Mouse (Mus musculus) lung, embryonic 16.5 days (tissue): ENCODE results near the gene Mnat1. TPM values are rescaled to one million over a fixed set of nuclear protein-coding genes. Genes with fewer than 3 reads are reported as not detected.

Experiments used
- ATAC-seq: fragments of 200-750 bp; cut with Nextera tagmentation; 2 replicates; pipeline ENCODE4 v1.8.0; 2017; ENCODE audit warnings: low read depth, mild to moderate bottlenecking, moderate library complexity
- H3K27ac ChIP-seq: fragments of 300-500 bp; sonication (generic); 2 replicates; pipeline ENCODE4 v1.5.1; 2014; ENCODE audit warnings: mild to moderate bottlenecking, control low read depth, low read length
- H3K27me3 ChIP-seq: fragments of 300-500 bp; sonication (generic); 2 replicates; pipeline ENCODE4 v1.6.1; 2014; ENCODE audit warnings: low read depth, low read length, mixed read lengths; ENCODE audit not compliant: control insufficient read depth, insufficient read depth
- H3K36me3 ChIP-seq: fragments of 300-500 bp; sonication (generic); 2 replicates; pipeline ENCODE4 v1.6.1; 2014; ENCODE audit warnings: low read length; ENCODE audit not compliant: control insufficient read depth, insufficient read depth
- H3K4me1 ChIP-seq: fragments of 300-500 bp; sonication (generic); replicated peaks from 2 replicates; pipeline ENCODE4 v1.6.1; 2014; ENCODE audit warnings: low read length, mixed read lengths; ENCODE audit not compliant: control insufficient read depth, insufficient read depth
- H3K4me2 ChIP-seq: fragments of 300-500 bp; sonication (generic); 2 replicates; pipeline ENCODE4 v1.6.1; 2014; ENCODE audit warnings: low read depth, low read length, control low read depth
- H3K4me3 ChIP-seq: fragments of 300-500 bp; sonication (generic); 2 replicates; pipeline ENCODE4 v1.5.1; 2014; ENCODE audit warnings: mild to moderate bottlenecking, low read length, control low read depth
- H3K9ac ChIP-seq: fragments of 300-500 bp; sonication (generic); 2 replicates; pipeline ENCODE4 v1.6.1; 2014; ENCODE audit warnings: low read length, control low read depth
- H3K9me3 ChIP-seq: fragments of 300-500 bp; sonication (generic); 2 replicates; pipeline ENCODE4 v1.6.1; 2016; ENCODE audit warnings: low read length; ENCODE audit not compliant: control insufficient read depth
- WGBS: fragments of 180-500 bp; shearing (Covaris S2); extraction: QIAGEN DNeasy Blood & Tissue Kit; methylation state at CpG from one replicate; pipeline ENCODE4 v1.1.7; 2014; 5-methylcytosine and 5-hydroxymethylcytosine counted together
- polyA plus RNA-seq: library from polyadenylated mRNA; unstranded; fragments of >200 nt; fragmentation: Nextera tagmentation; extraction: Ambion mirVana; gene quantifications from 2 replicates; pipeline ENCODE4 v1.2.1, GENCODE M21; 2015

The Mnat1 gene
- polyA plus RNA-seq, 1 experiment from 2014 or later, result 28.3 TPM

DNA sequence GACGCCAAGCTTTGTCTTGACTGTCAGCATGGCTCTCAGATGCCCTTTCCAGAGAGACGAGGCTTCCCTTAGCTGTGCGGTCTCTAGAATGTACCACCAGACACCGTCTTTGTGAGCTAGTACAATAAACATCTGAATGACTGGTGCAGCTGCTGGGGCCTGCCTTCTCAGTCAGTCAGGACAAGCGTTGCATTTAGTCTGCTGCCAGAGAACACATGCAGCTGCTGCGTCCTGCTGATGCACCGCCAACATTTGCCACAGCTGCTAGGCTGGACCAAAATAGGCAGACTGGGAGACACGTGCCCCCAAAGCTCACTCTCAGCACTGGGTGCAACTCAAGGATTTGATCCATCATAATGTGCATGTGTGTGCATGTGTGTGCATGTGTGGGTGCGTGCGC, 118.4 kb downstream of the Mnat1 start:
- no peak overlapping the region for H3K4me3 ChIP-seq

GRCm38 (mm10) chr12:73245687-73246086, 122.2 kb downstream of the Mnat1 start:
- Histone ChIP-seq H3K9ac (no peak overlapping the region), H3K27ac (no peak overlapping the region), H3K9me3 (no peaks in the 10 kb centered on the region), H3K4me3 (no peak overlapping the region), H3K4me2 (no peak overlapping the region), H3K4me1 (0 out of 2 replicates have a peak, but pooled peaks cover 4% of the 10 kb centered on the region), H3K36me3 (no peaks in the 10 kb centered on the region), H3K27me3 (no peaks in the 10 kb centered on the region)
- 49% methylated on average over 5 of the region's 5 CpGs for WGBS
- ATAC-seq, result no peak

More for the DNA sequence above, 118.4 kb downstream of the Mnat1 start:
- no peaks in the 10 kb centered on the region for H3K9me3 ChIP-seq
- no peaks in the 10 kb centered on the region for H3K27me3 ChIP-seq
- H3K4me1 ChIP-seq, result 0 out of 2 replicates have a peak, but pooled peaks cover 4% of the 10 kb centered on the region
- no peak overlapping the region for H3K4me2 ChIP-seq
- H3K27ac ChIP-seq, result peak overlapping the region; percentile 59; the same call in 1 of the 2 replicates
- WGBS, result 60% methylated on average over 10 of the region's 10 CpGs
- no peaks in the 10 kb centered on the region for H3K36me3 ChIP-seq
- no peak overlapping the region for H3K9ac ChIP-seq
- peak; percentile 79 for ATAC-seq

DNA sequence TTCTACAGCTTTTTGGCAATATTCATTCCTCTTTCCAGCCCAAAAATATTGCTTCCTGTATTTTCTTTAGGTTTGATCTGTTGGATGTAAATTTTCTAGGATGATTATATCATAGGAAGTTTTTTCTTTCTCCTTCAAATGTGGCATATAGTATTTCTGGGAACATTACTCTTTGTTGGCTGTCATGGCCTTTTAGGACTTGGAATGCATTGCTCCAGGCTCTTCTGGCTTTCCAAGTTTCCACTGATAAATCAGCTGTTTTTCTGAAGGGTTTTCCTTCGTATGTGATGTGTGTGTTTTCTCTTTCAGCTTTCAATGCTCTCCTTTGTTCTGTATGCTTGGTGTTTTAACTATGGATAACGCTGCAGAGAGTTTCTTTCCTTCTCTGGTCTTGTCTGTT, 131.5 kb downstream of the Mnat1 start:
- 61% methylated on average over 2 of the region's 2 CpGs for WGBS
- H3K9ac ChIP-seq, result no peak overlapping the region
- no peak for ATAC-seq
- H3K27ac ChIP-seq, result no peak overlapping the region
- H3K4me2 ChIP-seq, result no peak overlapping the region
- H3K9me3 ChIP-seq, result no peaks in the 10 kb centered on the region
- H3K36me3 ChIP-seq, result no peaks in the 10 kb centered on the region
- no peaks in the 10 kb centered on the region for H3K27me3 ChIP-seq
- no peaks in the 10 kb centered on the region for H3K4me1 ChIP-seq
- no peak overlapping the region for H3K4me3 ChIP-seq

DNA sequence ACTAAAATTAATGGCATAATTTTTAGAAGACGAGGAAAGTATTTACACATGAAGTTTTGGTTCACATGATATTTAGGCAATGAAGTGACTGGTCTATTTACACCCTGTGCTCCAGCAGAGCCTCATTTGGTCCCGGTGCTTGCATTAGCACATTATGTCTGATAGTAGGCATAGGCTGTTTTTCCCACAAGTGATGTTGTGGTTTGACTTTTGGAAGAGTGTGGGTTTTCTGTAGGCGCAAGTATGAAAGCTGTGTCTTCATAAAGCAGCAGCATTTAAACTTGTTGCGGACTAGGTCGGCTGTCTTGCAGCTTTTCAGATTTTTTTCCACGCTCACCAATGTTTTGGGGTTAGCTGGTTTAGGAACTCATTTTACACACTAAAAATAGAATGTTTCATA, 135.8 kb downstream of the Mnat1 start:
- H3K4me2 ChIP-seq, result no peak overlapping the region
- no peak overlapping the region for H3K9ac ChIP-seq
- H3K4me1 ChIP-seq, result no peaks in the 10 kb centered on the region
- ATAC-seq, result no peak
- no peak overlapping the region for H3K27ac ChIP-seq
- H3K9me3 ChIP-seq, result no peaks in the 10 kb centered on the region
- WGBS, result 91% methylated on average over 6 of the region's 6 CpGs
- H3K4me3 ChIP-seq, result no peak overlapping the region
- H3K36me3 ChIP-seq, result no peaks in the 10 kb centered on the region
- H3K27me3 ChIP-seq, result no peaks in the 10 kb centered on the region

DNA sequence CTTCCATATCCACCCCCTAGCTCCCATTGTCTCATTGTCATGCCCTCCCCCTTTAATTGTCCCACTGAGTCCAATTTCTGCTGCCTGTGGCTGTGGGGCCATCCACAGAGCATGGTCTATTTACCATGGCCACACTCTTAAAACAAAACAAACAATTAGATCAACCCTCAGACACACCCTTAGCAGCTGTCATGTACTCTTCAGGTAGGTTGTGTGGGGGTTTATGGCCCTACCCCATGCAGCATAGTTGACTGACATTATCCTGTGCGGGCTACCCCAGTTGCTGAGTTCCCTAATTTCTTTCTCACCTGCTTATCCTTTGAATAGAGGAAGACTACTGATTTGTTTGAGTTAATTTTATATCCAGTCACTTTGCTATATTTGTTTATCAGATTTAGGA, 136.8 kb downstream of the Mnat1 start:
- ATAC-seq, result no peak
- H3K27me3 ChIP-seq, result no peaks in the 10 kb centered on the region
- no peaks in the 10 kb centered on the region for H3K9me3 ChIP-seq
- 93% methylated on average over 1 of the region's 1 CpGs for whole genome bisulfite sequencing
- no peaks in the 10 kb centered on the region for H3K36me3 ChIP-seq
- H3K27ac ChIP-seq, result no peak overlapping the region
- H3K4me2 ChIP-seq, result no peak overlapping the region
- H3K4me3 ChIP-seq, result no peak overlapping the region
- H3K9ac ChIP-seq, result no peak overlapping the region
- H3K4me1 ChIP-seq, result no peaks in the 10 kb centered on the region

- no peaks in the 10 kb centered on the region for H3K9me3 ChIP-seq
- H3K4me3 ChIP-seq, result no peak overlapping the region
- H3K9ac ChIP-seq, result no peak overlapping the region
- 0 out of 2 replicates have a peak, but pooled peaks have one; percentile 45 for ATAC-seq
- WGBS, result 67% methylated on average over 3 of the region's 3 CpGs
- H3K36me3 ChIP-seq, result no peaks in the 10 kb centered on the region
- no peak overlapping the region for H3K4me2 ChIP-seq
- H3K27ac ChIP-seq, result no peak overlapping the region
- no peaks in the 10 kb centered on the region for H3K4me1 ChIP-seq
- no peaks in the 10 kb centered on the region for H3K27me3 ChIP-seq
Observed at GRCm38 (mm10) chr12:73265381-73265978, 142.0 kb downstream of the Mnat1 start.

DNA sequence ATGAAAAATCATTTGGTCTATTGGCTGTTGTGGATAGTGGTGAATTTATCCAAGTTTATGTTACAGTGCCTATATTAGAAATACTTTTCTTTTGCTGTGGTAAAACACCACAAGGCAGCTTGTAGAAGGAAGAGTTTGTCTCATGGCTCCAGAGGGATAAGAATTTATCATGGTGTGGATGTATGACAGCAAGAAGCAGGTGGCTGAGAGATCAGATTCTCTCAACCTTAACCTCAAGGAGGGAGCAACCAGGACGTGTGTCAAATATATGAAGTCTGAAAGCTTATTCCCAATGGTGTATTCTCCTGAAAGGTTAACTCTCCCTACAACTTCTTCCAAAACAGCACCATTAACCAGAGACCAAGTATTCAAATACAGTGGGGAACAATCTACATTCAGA, 143.1 kb downstream of the Mnat1 start:
- Histone ChIP-seq H3K9ac (no peak overlapping the region), H3K4me1 (no peaks in the 10 kb centered on the region), H3K36me3 (no peaks in the 10 kb centered on the region), H3K4me2 (no peak overlapping the region), H3K4me3 (no peak overlapping the region), H3K9me3 (no peaks in the 10 kb centered on the region), H3K27ac (no peak overlapping the region), H3K27me3 (no peaks in the 10 kb centered on the region)
- 77% methylated on average over 1 of the region's 1 CpGs for WGBS
- ATAC-seq, result no peak

GRCm38 (mm10) chr12:73268497-73268896, 145.0 kb downstream of the Mnat1 start:
- Histone ChIP-seq H3K9me3 (no peaks in the 10 kb centered on the region), H3K4me1 (no peaks in the 10 kb centered on the region), H3K4me2 (no peak overlapping the region), H3K27ac (no peak overlapping the region), H3K36me3 (no peaks in the 10 kb centered on the region), H3K27me3 (no peaks in the 10 kb centered on the region), H3K9ac (no peak overlapping the region), H3K4me3 (no peak overlapping the region)
- WGBS, result 90% methylated on average over 1 of the region's 1 CpGs
- ATAC-seq, result no peak

DNA sequence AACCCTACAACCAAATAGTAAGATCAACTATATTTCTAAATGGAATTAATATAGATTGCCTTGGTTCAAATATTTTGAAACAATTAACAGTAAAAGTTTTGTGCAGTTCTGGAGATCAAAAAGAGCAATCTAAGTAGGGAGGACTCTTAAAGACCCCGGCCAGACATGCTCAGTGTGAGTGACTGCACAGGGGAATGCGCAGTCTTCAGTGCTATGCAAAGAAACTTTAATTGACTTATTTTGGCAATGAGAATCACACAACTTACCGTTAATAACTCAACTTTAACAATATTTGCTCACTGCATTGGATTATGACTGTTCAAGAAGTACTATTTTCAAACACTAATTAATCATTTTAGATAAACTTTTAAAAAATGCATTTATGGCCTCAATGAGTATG, 146.0 kb downstream of the Mnat1 start:
- H3K9ac ChIP-seq, result no peak overlapping the region
- WGBS, result 78% methylated on average over 3 of the region's 3 CpGs
- H3K4me2 ChIP-seq, result no peak overlapping the region
- no peaks in the 10 kb centered on the region for H3K36me3 ChIP-seq
- no peaks in the 10 kb centered on the region for H3K4me1 ChIP-seq
- no peaks in the 10 kb centered on the region for H3K9me3 ChIP-seq
- H3K27ac ChIP-seq, result no peak overlapping the region
- no peak overlapping the region for H3K4me3 ChIP-seq
- H3K27me3 ChIP-seq, result no peaks in the 10 kb centered on the region
- no peak for ATAC-seq

- WGBS, result 78% methylated on average over 4 of the region's 4 CpGs
- H3K4me3 ChIP-seq, result no peak overlapping the region
- H3K4me1 ChIP-seq, result no peaks in the 10 kb centered on the region
- no peak overlapping the region for H3K4me2 ChIP-seq
- H3K27ac ChIP-seq, result no peak overlapping the region
- H3K27me3 ChIP-seq, result no peaks in the 10 kb centered on the region
- ATAC-seq, result no peak
- no peaks in the 10 kb centered on the region for H3K9me3 ChIP-seq
- no peaks in the 10 kb centered on the region for H3K36me3 ChIP-seq
- H3K9ac ChIP-seq, result no peak overlapping the region
Observed at GRCm38 (mm10) chr12:73269933-73270332, 146.4 kb downstream of the Mnat1 start.
